Mouse (Mus musculus): ENCODE results near the gene Fbxl17. TPM values are rescaled to one million over a fixed set of nuclear protein-coding genes. Genes with fewer than 3 reads are reported as not detected.

Gene Fbxl17
- polyA plus RNA-seq, 1 experiment = 5.9 TPM

DNA sequence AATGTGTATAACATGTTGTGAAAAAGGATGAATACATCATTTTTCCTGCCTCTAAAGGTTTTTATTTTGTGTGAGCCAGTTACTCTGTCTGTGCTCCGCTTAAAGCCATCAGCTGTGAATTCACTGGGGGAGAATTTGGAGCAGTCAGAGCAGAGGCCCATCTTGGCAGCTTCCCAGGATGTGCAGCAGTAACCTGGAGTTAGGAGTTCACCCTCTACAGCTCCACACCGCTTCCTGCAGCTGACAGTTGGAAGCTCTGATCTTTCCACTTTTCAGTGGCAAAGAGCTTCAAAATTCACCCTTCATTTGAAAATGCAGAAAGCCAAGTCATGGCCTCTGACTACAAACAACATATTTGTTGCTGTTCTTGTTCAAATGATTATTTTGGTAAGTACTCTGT is 212.4 kb downstream of the Fbxl17 start:
- Histone ChIP-seq H3K27me3 (ENCODE audit: control insufficient read depth, insufficient read depth, low read length) (no peaks in the 10 kb centered on the region), H3K4me1 (ENCODE audit: control insufficient read depth, insufficient read depth, insufficient read length, low read length) (no peaks in the 10 kb centered on the region), H3K4me3 (ENCODE audit: low read depth, low read length) (no peak overlapping the region), H3K27ac (ENCODE audit: insufficient read depth, low read depth, low read length) (no peak overlapping the region), H3K36me3 (ENCODE audit: control insufficient read depth, insufficient read depth, low read length) (no peaks in the 10 kb centered on the region)
- 51% methylated on average over 2 of the region's 2 CpGs for WGBS
- TF ChIP-seq CTCF (IDR thresholded peaks at IDR 0.05; ENCODE audit: extremely low read depth, insufficient read length, insufficient replicate concordance, low read depth, low read length) (no peak), POLR2A (IDR thresholded peaks at IDR 0.05; ENCODE audit: low read depth, low read length) (no peak)

DNA sequence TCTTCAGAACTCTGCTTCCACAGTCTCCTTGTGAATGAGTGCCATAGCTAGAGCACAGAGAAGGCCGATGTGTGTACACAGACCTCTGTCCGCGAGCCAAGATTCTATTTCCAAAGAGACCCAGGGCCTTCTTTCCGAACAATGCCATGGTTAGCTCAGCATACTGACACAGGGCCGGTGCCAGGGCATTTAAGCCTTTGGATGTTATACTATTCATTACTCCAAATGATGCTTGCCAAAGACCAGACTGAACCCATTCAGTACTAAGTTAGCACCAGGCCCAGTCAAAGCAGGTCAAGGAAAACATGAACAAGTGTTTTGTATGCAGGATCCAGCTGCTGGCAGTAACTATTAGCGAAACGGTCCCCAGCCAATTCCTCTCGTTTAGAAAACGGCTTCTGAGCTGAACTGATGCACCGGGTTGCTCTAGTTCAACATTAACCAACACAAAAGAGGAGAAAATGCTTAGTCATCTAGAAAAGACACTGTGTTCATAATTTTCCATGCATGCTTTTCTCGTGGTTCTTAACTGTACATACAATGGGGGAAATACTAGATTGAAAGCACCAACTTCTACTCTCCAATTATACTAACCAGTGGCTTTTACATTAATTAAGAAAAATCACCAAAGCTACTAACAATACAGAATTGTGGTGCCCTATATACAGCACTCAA is 214.4 kb downstream of the Fbxl17 start:
- Histone ChIP-seq H3K36me3 (ENCODE audit: control insufficient read depth, insufficient read depth, low read length) (no peaks in the 10 kb centered on the region), H3K27ac (ENCODE audit: insufficient read depth, low read depth, low read length) (no peak overlapping the region), H3K4me3 (ENCODE audit: low read depth, low read length) (no peak overlapping the region), H3K4me1 (ENCODE audit: control insufficient read depth, insufficient read depth, insufficient read length, low read length) (no peaks in the 10 kb centered on the region), H3K27me3 (ENCODE audit: control insufficient read depth, insufficient read depth, low read length) (no peaks in the 10 kb centered on the region)
- TF ChIP-seq POLR2A (IDR thresholded peaks at IDR 0.05; ENCODE audit: low read depth, low read length) (no peak), CTCF (IDR thresholded peaks at IDR 0.05; ENCODE audit: extremely low read depth, insufficient read length, insufficient replicate concordance, low read depth, low read length) (no peak)
- 65% methylated on average over 11 of the region's 11 CpGs for WGBS

DNA sequence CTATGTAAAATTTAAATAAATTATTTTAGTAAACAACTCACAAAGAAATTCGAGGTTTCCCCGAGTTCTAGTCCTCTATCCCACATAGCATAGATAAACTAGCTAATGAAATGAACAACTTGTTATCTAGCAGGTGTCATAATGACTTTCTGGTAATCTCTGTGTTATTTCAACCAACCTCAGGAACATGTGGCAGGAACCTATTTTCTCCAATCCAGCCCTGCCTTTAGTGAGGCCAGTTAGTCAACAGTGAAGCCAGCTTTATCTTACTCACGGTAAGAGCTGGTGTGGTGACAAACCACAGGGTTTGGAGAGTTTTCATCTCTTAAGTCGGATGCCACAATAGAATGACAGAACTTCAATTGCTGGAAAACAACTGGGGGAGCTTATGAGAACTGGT is 215.7 kb downstream of the Fbxl17 start:
- TF ChIP-seq CTCF (IDR thresholded peaks at IDR 0.05; ENCODE audit: extremely low read depth, insufficient read length, insufficient replicate concordance, low read depth, low read length) (no peak), POLR2A (IDR thresholded peaks at IDR 0.05; ENCODE audit: low read depth, low read length) (no peak)
- H3K36me3 ChIP-seq (ENCODE audit: control insufficient read depth, insufficient read depth, low read length) = no peaks in the 10 kb centered on the region
- no peaks in the 10 kb centered on the region for H3K4me1 ChIP-seq (ENCODE audit: control insufficient read depth, insufficient read depth, insufficient read length, low read length)
- no peaks in the 10 kb centered on the region for H3K27me3 ChIP-seq (ENCODE audit: control insufficient read depth, insufficient read depth, low read length)
- 79% methylated on average over 4 of the region's 4 CpGs for WGBS
- no peak overlapping the region for H3K4me3 ChIP-seq (ENCODE audit: low read depth, low read length)
- H3K27ac ChIP-seq (ENCODE audit: insufficient read depth, low read depth, low read length) = no peak overlapping the region

DNA sequence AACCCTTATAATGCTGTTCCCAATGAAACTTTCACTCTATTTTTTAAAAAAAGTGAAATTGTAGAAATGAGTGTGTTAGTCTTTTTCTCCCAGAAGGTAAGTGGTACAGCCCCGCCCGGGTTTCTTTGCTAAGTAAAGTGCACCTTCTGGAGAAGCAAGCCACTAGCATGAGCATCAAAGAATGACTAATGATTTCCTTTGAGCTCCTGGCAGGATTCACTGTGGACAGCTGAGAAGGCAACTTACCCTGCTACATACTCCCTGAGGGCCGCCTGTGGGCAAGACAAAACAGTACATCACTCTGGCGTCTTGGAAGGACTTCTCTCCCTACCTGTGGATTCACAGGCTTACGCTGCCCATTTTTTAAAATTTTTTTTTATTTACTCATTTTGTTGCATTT is 217.8 kb downstream of the Fbxl17 start:
- no peak overlapping the region for H3K27ac ChIP-seq (ENCODE audit: insufficient read depth, low read depth, low read length)
- H3K4me1 ChIP-seq (ENCODE audit: control insufficient read depth, insufficient read depth, insufficient read length, low read length) = no peaks in the 10 kb centered on the region
- no peak overlapping the region for H3K4me3 ChIP-seq (ENCODE audit: low read depth, low read length)
- no peaks in the 10 kb centered on the region for H3K36me3 ChIP-seq (ENCODE audit: control insufficient read depth, insufficient read depth, low read length)
- no peaks in the 10 kb centered on the region for H3K27me3 ChIP-seq (ENCODE audit: control insufficient read depth, insufficient read depth, low read length)
- TF ChIP-seq POLR2A (IDR thresholded peaks at IDR 0.05; ENCODE audit: low read depth, low read length) (no peak), CTCF (IDR thresholded peaks at IDR 0.05; ENCODE audit: extremely low read depth, insufficient read length, insufficient replicate concordance, low read depth, low read length) (no peak)
- 89% methylated on average over 5 of the region's 5 CpGs for WGBS

DNA sequence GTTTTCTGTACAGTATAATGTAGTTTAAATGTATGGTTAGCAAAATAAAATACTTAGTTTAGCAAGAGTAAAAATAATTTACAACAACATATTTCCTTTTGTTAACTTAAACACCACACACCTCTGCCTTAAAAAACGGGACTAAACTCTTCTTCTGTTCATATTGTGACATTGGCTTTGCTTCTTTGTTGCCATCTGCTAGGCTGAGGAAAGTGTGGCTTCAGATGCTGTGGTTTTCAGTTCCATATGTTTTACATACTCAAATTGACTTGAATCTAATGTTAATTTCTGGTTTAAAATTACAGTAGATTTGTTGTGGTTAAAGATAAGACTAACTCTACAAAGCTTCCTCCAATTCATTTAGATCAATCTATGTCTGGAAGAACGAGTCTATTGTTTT is 218.8 kb downstream of the Fbxl17 start:
- Histone ChIP-seq H3K27ac (ENCODE audit: insufficient read depth, low read depth, low read length) (no peak overlapping the region), H3K4me1 (ENCODE audit: control insufficient read depth, insufficient read depth, insufficient read length, low read length) (no peaks in the 10 kb centered on the region), H3K36me3 (ENCODE audit: control insufficient read depth, insufficient read depth, low read length) (no peaks in the 10 kb centered on the region), H3K27me3 (ENCODE audit: control insufficient read depth, insufficient read depth, low read length) (no peaks in the 10 kb centered on the region), H3K4me3 (ENCODE audit: low read depth, low read length) (no peak overlapping the region)
- no peak for TF ChIP-seq POLR2A (IDR thresholded peaks at IDR 0.05; ENCODE audit: low read depth, low read length)
- no peak for TF ChIP-seq CTCF (IDR thresholded peaks at IDR 0.05; ENCODE audit: extremely low read depth, insufficient read length, insufficient replicate concordance, low read depth, low read length)
- 68% methylated on average over 2 of the region's 2 CpGs for WGBS

DNA sequence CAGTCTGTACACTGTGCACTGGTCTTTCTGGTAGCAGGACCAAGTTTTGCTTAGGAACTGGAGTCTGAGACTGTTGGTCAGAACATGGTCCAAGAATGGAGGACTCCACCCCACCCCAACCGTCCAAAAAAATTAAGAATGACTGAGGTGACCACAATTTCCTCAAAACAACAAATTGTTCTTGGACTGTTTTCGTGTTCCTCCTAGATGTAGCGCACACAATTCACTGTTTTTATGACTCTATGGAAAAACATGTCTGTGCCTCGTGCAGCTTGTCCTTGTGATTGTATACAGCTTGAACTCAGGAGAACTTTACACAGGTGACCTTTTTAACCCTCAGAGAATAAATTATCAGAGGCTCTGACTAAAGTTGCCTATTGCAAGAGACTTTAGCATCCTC is 220.7 kb downstream of the Fbxl17 start:
- Histone ChIP-seq H3K27ac (ENCODE audit: insufficient read depth, low read depth, low read length) (no peak overlapping the region), H3K4me3 (ENCODE audit: low read depth, low read length) (no peak overlapping the region), H3K4me1 (ENCODE audit: control insufficient read depth, insufficient read depth, insufficient read length, low read length) (no peaks in the 10 kb centered on the region), H3K36me3 (ENCODE audit: control insufficient read depth, insufficient read depth, low read length) (no peaks in the 10 kb centered on the region), H3K27me3 (ENCODE audit: control insufficient read depth, insufficient read depth, low read length) (no peaks in the 10 kb centered on the region)
- TF ChIP-seq POLR2A (IDR thresholded peaks at IDR 0.05; ENCODE audit: low read depth, low read length) = no peak
- TF ChIP-seq CTCF (IDR thresholded peaks at IDR 0.05; ENCODE audit: extremely low read depth, insufficient read length, insufficient replicate concordance, low read depth, low read length) = no peak
- WGBS = 53% methylated on average over 4 of the region's 4 CpGs

DNA sequence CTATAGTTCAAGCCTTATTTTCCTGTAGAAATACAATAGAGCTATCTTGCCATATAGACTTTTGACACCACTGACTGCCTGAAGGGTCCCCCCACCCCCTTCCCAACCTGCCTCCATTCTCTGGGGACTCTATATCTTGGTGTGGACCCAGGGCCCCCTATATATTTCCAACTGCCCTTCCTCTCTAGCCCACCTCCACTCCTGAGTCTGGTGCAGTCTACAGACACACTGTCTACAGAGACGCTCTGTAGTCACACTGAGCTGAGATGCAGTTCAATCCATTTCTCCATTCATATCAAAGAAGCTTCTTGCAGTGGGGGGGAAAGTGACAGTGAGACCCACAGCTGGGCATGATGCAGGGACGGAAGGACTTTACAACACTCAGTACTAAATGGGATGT is 226.5 kb downstream of the Fbxl17 start:
- Histone ChIP-seq H3K36me3 (ENCODE audit: control insufficient read depth, insufficient read depth, low read length) (no peaks in the 10 kb centered on the region), H3K27ac (ENCODE audit: insufficient read depth, low read depth, low read length) (no peak overlapping the region), H3K4me3 (ENCODE audit: low read depth, low read length) (no peak overlapping the region), H3K27me3 (ENCODE audit: control insufficient read depth, insufficient read depth, low read length) (no peaks in the 10 kb centered on the region), H3K4me1 (ENCODE audit: control insufficient read depth, insufficient read depth, insufficient read length, low read length) (no peaks in the 10 kb centered on the region)
- TF ChIP-seq CTCF (IDR thresholded peaks at IDR 0.05; ENCODE audit: extremely low read depth, insufficient read length, insufficient replicate concordance, low read depth, low read length) (no peak), POLR2A (IDR thresholded peaks at IDR 0.05; ENCODE audit: low read depth, low read length) (no peak)
- 91% methylated on average over 2 of the region's 2 CpGs for WGBS

All from small intestine, adult 2 months (tissue).